Comparison of ENCODE assay signal across 8 mouse cellular contexts in genomic region chr11:78984483-78985177, GRCm38 (mm10). TPM values are rescaled to one million over a fixed set of nuclear protein-coding genes. Genes with fewer than 3 reads are reported as not detected.
DNase-seq lines count a peak whose midpoint lies in the region; ATAC-seq and TF ChIP-seq lines count a peak whose summit lies in the region.

TSS of gene Lgals9 (minus strand) at chr11:78984946.

- ATAC-seq in kidney, embryonic 15.5 days (replicated peaks; ENCODE audit: low FRiP score) = peak; percentile 67

- no peaks in the 10 kb centered on the region; the same call in 1 of the 2 replicates for H3K36me3 ChIP-seq in heart, adult 2 months (ENCODE audit: control insufficient read depth, insufficient read depth, low read length)
- no peaks in the 10 kb centered on the region for H3K36me3 ChIP-seq in kidney, embryonic 15.5 days
- no peaks in the 10 kb centered on the region; the same call in 1 of the 2 replicates for H3K36me3 ChIP-seq in macrophage (ENCODE audit: inconsistent target)

- peak within 1 kb of the TSS; percentile 72 for H3K4me3 ChIP-seq in heart, adult 2 months
- peak within 1 kb of the TSS; percentile 37 for H3K4me3 ChIP-seq in kidney, embryonic 15.5 days (replicated peaks)
- H3K4me3 ChIP-seq in macrophage (ENCODE audit: inconsistent target) = peak within 1 kb of the TSS; percentile 96

- peak within 1 kb of the TSS; percentile 57 for H3K9ac ChIP-seq in heart, adult 2 months (ENCODE audit: low read depth, low read length)
- H3K9ac ChIP-seq in kidney, embryonic 15.5 days = no peak within 1 kb of the TSS

- peak; percentile 65 for DNase-seq in layer of hippocampus, adult 9-11 months
- DNase-seq in layer of hippocampus, adult 8-10 months (ENCODE audit: low spot score in 2 of 2) = no peak
- peak; percentile 59 to 80 for DNase-seq in adrenal gland, postnatal 36 days
- DNase-seq in heart, adult 2 months = peak; percentile 81 to 89
- peak; percentile 71 for DNase-seq in testis, postnatal 10 days (ENCODE audit: low spot score)
- DNase-seq in right cerebral cortex, adult 2 months (ENCODE audit: low spot score in 2 of 2) = no peak

- peaks cover 2% of the 10 kb centered on the region; the same call in 1 of the 2 replicates for H3K79me2 ChIP-seq in heart, adult 2 months (replicated peaks; ENCODE audit: control insufficient read depth, insufficient read depth, low read length)
- H3K79me2 ChIP-seq in macrophage (ENCODE audit: inconsistent target) = peaks cover 58% of the 10 kb centered on the region

- H3K27ac ChIP-seq in heart, adult 2 months = peak within 1 kb of the TSS; percentile 92
- peak within 1 kb of the TSS; percentile 54; the same call in 1 of the 2 replicates for H3K27ac ChIP-seq in kidney, embryonic 15.5 days
- peak within 1 kb of the TSS; percentile 89 for H3K27ac ChIP-seq in macrophage

- peak; percentile 99 for TF ChIP-seq POLR2A in heart, adult 2 months (IDR thresholded peaks at IDR 0.05; ENCODE audit: insufficient read depth, low read depth, low read length)

- TF ChIP-seq CTCF in heart, adult 2 months (IDR thresholded peaks at IDR 0.05) = no peak

- intact Hi-C loops in heart, adult 2 months (cut with DNase I) = loop anchor here (1.0 to 5.0 kb wide), 2 partner anchors 18 to 33 kb away; no protein-coding TSS in a partner anchor

- H3K4me2 ChIP-seq in kidney, embryonic 15.5 days = peak within 1 kb of the TSS; percentile 46

- 23% methylated on average over 10 of the region's 10 CpGs for WGBS in heart, adult 2 months
- 49% methylated on average over 10 of the region's 10 CpGs for WGBS in kidney, embryonic 15.5 days
- WGBS in macrophage (ENCODE audit: missing documents) = 0% methylated on average over 10 of the region's 10 CpGs

- H3K9me3 ChIP-seq in kidney, embryonic 15.5 days (replicated peaks) = no peaks in the 10 kb centered on the region

- TF ChIP-seq EP300 in heart, adult 2 months (IDR thresholded peaks at IDR 0.05; ENCODE audit: insufficient read depth, low read depth, low read length) = peak; percentile 81; the same call in 1 of the 2 replicates

- H3K27me3 ChIP-seq in heart, adult 2 months (ENCODE audit: control insufficient read depth, insufficient read depth, low read length) = no peaks in the 10 kb centered on the region
- no peaks in the 10 kb centered on the region for H3K27me3 ChIP-seq in kidney, embryonic 15.5 days

- H3K4me1 ChIP-seq in heart, adult 2 months (ENCODE audit: control insufficient read depth, insufficient read depth, low read length) = peaks cover 17% of the 10 kb centered on the region
- H3K4me1 ChIP-seq in kidney, embryonic 15.5 days = peaks cover 15% of the 10 kb centered on the region; the same call in 1 of the 2 replicates

RNA-seq across cellular contexts. Expression of gene Lgals9, which starts in this region (rescaled TPM):
- total RNA-seq in layer of hippocampus, adult 8-10 months (2022) = 10 to 100 TPM in 2 of 4 experiments, 1 to 10 TPM in 2; 3.7 to 18.7 (median 8.7) TPM
- total RNA-seq in adrenal gland, postnatal 36 days (2021) = 10 to 100 TPM; 21.6 to 27.1 TPM
- total RNA-seq in heart, adult 2 months (2021) = 10 to 100 TPM; 20.7 to 23.1 TPM
- 49.5 and 93.4 TPM in 2 replicates for polyA plus RNA-seq in heart, adult 2 months (2012; rRNA removed)
- 40.5 and 49.9 TPM in 2 replicates for polyA plus RNA-seq in kidney, embryonic 15.5 days (2015; fragmentation: Nextera tagmentation; extraction: Ambion mirVana)
- 100 to 1,000 TPM in 16 of 26 experiments, 10 to 100 TPM in 10; 33.3 to 371 (median 145) TPM for total RNA-seq in macrophage (2018; cell fraction: chromatin; rRNA removed)
- total RNA-seq in macrophage (2018; cell fraction: cytosol; rRNA removed) = 100 to 1,000 TPM; 260 to 946 (median 518) TPM
- total RNA-seq in macrophage (2018; cell fraction: nucleus; rRNA removed) = 100 to 1,000 TPM in 21 of 26 experiments, 10 to 100 TPM in 5; 76.4 to 409 (median 272) TPM
- polyA plus RNA-seq in macrophage (2018) = 323 to 421 TPM (median 415 TPM) in 3 replicates

Comparison
In these comparisons a context has a peak if more than half of its experiments do, and no peak if none do; other contexts are left out.
1. DNase-seq: peak in layer of hippocampus, adult 9-11 months (single experiment), adrenal gland, postnatal 36 days (2 of 2), heart, adult 2 months (2 of 2) and testis, postnatal 10 days (single experiment); none in layer of hippocampus, adult 8-10 months (0 of 2) and right cerebral cortex, adult 2 months (0 of 2).
2. H3K4me3 ChIP-seq: peak in every context shown above with its lines; median percentile 96 in macrophage; 72 in heart, adult 2 months; 37 in kidney, embryonic 15.5 days.
3. Peak in every context shown above with its lines, with median percentiles within 50 percentile points of each other: H3K27ac ChIP-seq.